Mouse (Mus musculus) embryonic stem cell, embryonic (primary cell): ENCODE data around the gene Cux1.

Source experiments
- CTCF ChIA-PET, 4 experiments: fragments of 300-600 bp in 2 of 4; fragments of 350-600 bp in 2 of 4; sonication (Branson Sonifier 250); formaldehyde crosslinking; loops; one replicate each; lab custom pipeline; 2022; ENCODE audit warnings: inconsistent platforms in 2 of 4; lab: Charles Lee
- POLR2A ChIA-PET, 4 experiments: fragments of 300-600 bp in 2 of 4; fragments of 350-600 bp in 2 of 4; sonication (Branson Sonifier 250); formaldehyde crosslinking; loops; one replicate each; lab custom pipeline; 2022; ENCODE audit warnings: antibody characterized with exemption in 4 of 4, inconsistent platforms in 1 of 4; lab: Charles Lee

Cux1 gene

GRCm38 (mm10) chr5:136480541-136480940, 86.7 kb downstream of the Cux1 start:
- ChIA-PET CTCF (interaction anchor here in 1 of 4 experiments (0.8 kb wide), 1 partner anchor 59 kb away, joined by 10 read pairs; no protein-coding TSS in a partner anchor), POLR2A (interaction anchor here in 2 of 4 experiments (0.7 to 1.0 kb wide), 3 partner anchors 31 to 85 kb away, joined by 3 read pairs; no protein-coding TSS in a partner anchor)

GRCm38 (mm10) chr5:136479801-136480200, 87.5 kb downstream of the Cux1 start:
- POLR2A ChIA-PET: interaction anchor here in 1 of 4 experiments (0.6 to 1.0 kb wide), 2 partner anchors 77 to 81 kb away, joined by 3 read pairs; no protein-coding TSS in a partner anchor
- CTCF ChIA-PET: no interaction called here

- ChIA-PET POLR2A (interaction anchor here in 1 of 4 experiments (0.8 kb wide), 1 partner anchor 90 kb away, joined by 8 read pairs; no protein-coding TSS in a partner anchor), CTCF (no interaction called here)
These were observed 88.1 kb downstream of the Cux1 start for GRCm38 (mm10) chr5:136479024-136479763.

GRCm38 (mm10) chr5:136476272-136476671, 91.0 kb downstream of the Cux1 start:
- CTCF ChIA-PET: interaction anchor here in 1 of 4 experiments (0.6 kb wide), 1 partner anchor 237 kb away, joined by 3 read pairs; no protein-coding TSS in a partner anchor
- POLR2A ChIA-PET: no interaction called here

- POLR2A ChIA-PET: interaction anchor here in 1 of 4 experiments (0.6 to 1.6 kb wide), 4 partner anchors 28 to 454 kb away, joined by 3 to 6 read pairs (median 4); no protein-coding TSS in a partner anchor
- CTCF ChIA-PET: interaction anchor here in 2 of 4 experiments (0.5 to 0.7 kb wide), 2 partner anchors 189 to 338 kb away, joined by 3 to 5 read pairs; no protein-coding TSS in a partner anchor
These were observed 92.1 kb downstream of the Cux1 start for GRCm38 (mm10) chr5:136475161-136475560.

GRCm38 (mm10) chr5:136474086-136474485, 93.2 kb downstream of the Cux1 start:
- ChIA-PET POLR2A (interaction anchor here in 1 of 4 experiments (0.7 to 1.6 kb wide), 4 partner anchors 27 to 1905 kb away, joined by 3 read pairs; no protein-coding TSS in a partner anchor), CTCF (no interaction called here)

GRCm38 (mm10) chr5:136473337-136473736, 94.0 kb downstream of the Cux1 start:
- ChIA-PET POLR2A (interaction anchor here in 2 of 4 experiments (0.6 to 0.7 kb wide), 3 partner anchors 208 to 1905 kb away, joined by 3 read pairs; no protein-coding TSS in a partner anchor), CTCF (no interaction called here)

- ChIA-PET CTCF (no interaction called here), POLR2A (interaction anchor here in 1 of 4 experiments (0.6 kb wide), 1 partner anchor 409 kb away, joined by 3 read pairs; no protein-coding TSS in a partner anchor)
These were observed 94.4 kb downstream of the Cux1 start for GRCm38 (mm10) chr5:136472846-136473245.

- ChIA-PET POLR2A (interaction anchor here in 2 of 4 experiments (0.6 to 1.4 kb wide), 6 partner anchors 16 to 990 kb away, joined by 3 to 7 read pairs (median 3); no protein-coding TSS in a partner anchor), CTCF (interaction anchor here in 2 of 4 experiments (0.5 to 0.7 kb wide), 2 partner anchors 19 to 150 kb away, joined by 3 to 4 read pairs; no protein-coding TSS in a partner anchor)
These were observed 96.1 kb downstream of the Cux1 start for GRCm38 (mm10) chr5:136470985-136471735.

- ChIA-PET POLR2A (interaction anchor here in 2 of 4 experiments (0.5 to 1.9 kb wide), 5 partner anchors 9 to 78 kb away, joined by 3 to 10 read pairs (median 4); no protein-coding TSS in a partner anchor), CTCF (interaction anchor here in 1 of 4 experiments (0.6 kb wide), 1 partner anchor 484 kb away, joined by 3 read pairs; the partner anchor contains the start of gene Fis1)
These were observed 98.0 kb downstream of the Cux1 start for GRCm38 (mm10) chr5:136469301-136469700.

GRCm38 (mm10) chr5:136467360-136467999, 99.8 kb downstream of the Cux1 start:
- ChIA-PET CTCF (no interaction called here), POLR2A (interaction anchor here in 1 of 4 experiments (0.6 kb wide), 1 partner anchor 419 kb away, joined by 4 read pairs; no protein-coding TSS in a partner anchor)

GRCm38 (mm10) chr5:136465770-136466406, 101.4 kb downstream of the Cux1 start:
- ChIA-PET CTCF (no interaction called here), POLR2A (interaction anchor here in 1 of 4 experiments (0.5 to 0.7 kb wide), 3 partner anchors 171 to 749 kb away, joined by 3 to 10 read pairs (median 3); no protein-coding TSS in a partner anchor)

GRCm38 (mm10) chr5:136465366-136465765, 101.9 kb downstream of the Cux1 start:
- ChIA-PET CTCF (interaction anchor here in 1 of 4 experiments (0.6 kb wide), 1 partner anchor 885 kb away, joined by 3 read pairs; no protein-coding TSS in a partner anchor), POLR2A (interaction anchor here in 2 of 4 experiments (0.5 to 1.6 kb wide), 4 partner anchors 33 to 84 kb away, joined by 3 to 4 read pairs (median 4); no protein-coding TSS in a partner anchor)

GRCm38 (mm10) chr5:136464849-136465248, 102.4 kb downstream of the Cux1 start:
- ChIA-PET POLR2A (interaction anchor here in 2 of 4 experiments (0.5 to 1.6 kb wide), 5 partner anchors 34 to 85 kb away, joined by 3 to 4 read pairs (median 3); no protein-coding TSS in a partner anchor), CTCF (interaction anchor here in 1 of 4 experiments (0.6 to 0.8 kb wide), 2 partner anchors 200 to 884 kb away, joined by 3 read pairs; no protein-coding TSS in a partner anchor)

- CTCF ChIA-PET: interaction anchor here in 1 of 4 experiments (0.8 kb wide), 1 partner anchor 200 kb away, joined by 3 read pairs; no protein-coding TSS in a partner anchor
- POLR2A ChIA-PET: interaction anchor here in 3 of 4 experiments (0.6 to 1.6 kb wide), 3 partner anchors 35 to 536 kb away, joined by 3 to 4 read pairs (median 3); no protein-coding TSS in a partner anchor
These were observed 103.2 kb downstream of the Cux1 start for GRCm38 (mm10) chr5:136464128-136464527.

GRCm38 (mm10) chr5:136462613-136463012, 104.7 kb downstream of the Cux1 start:
- ChIA-PET CTCF (no interaction called here), POLR2A (no interaction called here)

GRCm38 (mm10) chr5:136459901-136460300, 107.4 kb downstream of the Cux1 start:
- ChIA-PET POLR2A (interaction anchor here in 1 of 4 experiments (1.1 kb wide), 1 partner anchor 51 kb away, joined by 3 read pairs; no protein-coding TSS in a partner anchor), CTCF (no interaction called here)
